Mouse (Mus musculus) frontal cortex, adult (tissue): ENCODE data around the gene Pom121l12.
A peak's percentile ranks its signal among the peaks of the same experiment; 100 is the strongest.

Experiments
- ATAC-seq: cut with Nextera tagmentation; 2 replicates; pipeline ENCODE4 v1.9.2; 2017; ENCODE audit warnings: mild to moderate bottlenecking, moderate library complexity, mixed read lengths; ENCODE audit not compliant: low TSS enrichment

Pom121l12 gene

GRCm38 (mm10) chr11:14598976-14599375, at the start of gene Pom121l12:
Pom121l12 (plus strand) TSS chr11:14599276.
- ATAC-seq, result no peak

- peak; percentile 93 for ATAC-seq
Measured at GRCm38 (mm10) chr11:14611859-14612258, 12.8 kb downstream of the Pom121l12 start.
